Mouse (Mus musculus) erythroblast, embryonic 14.5 days (primary cell): ENCODE measurements around the gene Scarb2.

Experiments used
- GATA1 ChIP-seq: IDR thresholded peaks from 2 replicates; pipeline ENCODE4 v1.6.1; 2012; ENCODE audit warnings: low read length, inconsistent platforms, mixed read lengths
- TAL1 ChIP-seq: IDR thresholded peaks from 3 replicates; pipeline ENCODE4 v1.6.1; 2012; ENCODE audit warnings: low read length, inconsistent platforms, mixed read lengths

DNA sequence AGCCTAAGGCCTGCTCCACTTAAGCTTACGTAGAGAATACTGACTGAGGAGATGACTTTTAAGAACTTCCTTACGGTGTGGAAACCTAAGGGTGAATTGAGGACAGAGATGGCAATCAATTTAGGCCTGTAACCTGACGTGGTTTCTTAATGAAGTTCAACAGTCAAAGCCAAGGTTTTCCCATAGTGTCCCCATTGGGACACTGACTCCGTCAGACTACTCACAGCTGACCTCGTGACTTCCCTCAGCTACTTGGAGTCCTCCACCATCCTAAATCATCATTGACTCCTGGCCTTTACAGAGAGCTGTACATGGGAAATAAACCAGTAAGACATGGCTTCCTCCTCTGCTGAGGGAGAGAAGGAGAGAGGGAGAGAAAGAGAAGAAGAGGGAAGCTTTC is 41.1 kb downstream of the Scarb2 start:
- TF ChIP-seq GATA1: no peak
- no peak for TF ChIP-seq TAL1
